Mouse (Mus musculus) MEL (cell line): ENCODE results near the gene Napsa.

Source experiments
- BHLHE40 ChIP-seq: IDR thresholded peaks from 2 replicates; pipeline ENCODE4 v1.6.1; 2012; ENCODE audit warnings: low read depth, mild to moderate bottlenecking, inconsistent platforms, low read length, improper control_type of control experiment, borderline replicate concordance
- CTCF ChIP-seq, 3 experiments: IDR thresholded peaks in 2 of 3; conservative IDR thresholded peaks in 1 of 3; 2 replicates each; pipeline ENCODE4 v1.5.1; 2011 to 2012; ENCODE audit warnings: low read length in 3 of 3, low read depth in 2 of 3, mild to moderate bottlenecking in 2 of 3, improper control_type of control experiment in 1 of 3, inconsistent platforms in 1 of 3, mixed read lengths in 1 of 3, moderate library complexity in 1 of 3; ENCODE audit not compliant: control insufficient read depth in 1 of 3, insufficient read depth in 1 of 3, poor library complexity in 1 of 3, severe bottlenecking in 1 of 3
- GABPA ChIP-seq: IDR thresholded peaks from 2 replicates; pipeline ENCODE4 v1.6.1; 2012; ENCODE audit warnings: low read depth, mild to moderate bottlenecking, inconsistent platforms, low read length, improper control_type of control experiment, moderate library complexity
- MAFK ChIP-seq: IDR thresholded peaks from 2 replicates; pipeline ENCODE4 v1.6.1; 2011; ENCODE audit warnings: low read depth, mild to moderate bottlenecking, low read length, improper control_type of control experiment, borderline replicate concordance
- POLR2A ChIP-seq, 2 experiments: IDR thresholded peaks; 2 replicates each; pipeline ENCODE4 v1.6.1; 2011 to 2012; ENCODE audit warnings: low read length in 2 of 2, mild to moderate bottlenecking in 2 of 2, control low read depth in 1 of 2, improper control_type of control experiment in 1 of 2, low read depth in 1 of 2, moderate library complexity in 1 of 2; ENCODE audit not compliant: control insufficient read depth in 1 of 2, insufficient read depth in 1 of 2, poor library complexity in 1 of 2
- SIN3A ChIP-seq: IDR thresholded peaks from 2 replicates; pipeline ENCODE4 v1.6.1; 2012; ENCODE audit warnings: low read length, improper control_type of control experiment, inconsistent platforms
- TAL1 ChIP-seq: IDR thresholded peaks from 2 replicates; pipeline ENCODE4 v1.6.1; 2012; ENCODE audit warnings: mild to moderate bottlenecking, inconsistent platforms, low read length, moderate library complexity, mixed read lengths
- ZNF384 ChIP-seq: IDR thresholded peaks from 2 replicates; pipeline ENCODE4 v1.6.1; 2012; ENCODE audit warnings: low read depth, mild to moderate bottlenecking, inconsistent platforms, low read length, improper control_type of control experiment

DNA sequence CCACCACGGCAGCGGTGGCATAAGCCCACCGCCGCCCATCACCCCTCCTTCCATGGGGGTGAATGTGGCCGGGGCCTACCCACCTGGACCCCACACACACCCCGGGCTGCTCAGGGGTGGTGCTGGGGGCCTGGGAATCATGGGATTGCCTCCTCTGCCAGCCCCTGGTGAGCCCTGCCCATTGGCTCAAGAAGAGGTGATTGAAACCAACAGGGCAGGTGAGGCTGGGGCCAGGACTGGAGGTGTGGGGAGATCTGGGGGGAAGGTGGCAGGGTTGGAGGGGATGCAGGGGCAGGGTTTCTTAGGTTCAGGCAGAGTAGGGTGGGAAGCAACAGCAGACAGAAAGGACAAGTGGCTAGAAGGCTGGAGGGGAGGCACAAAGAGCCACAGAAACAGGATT, 23.9 kb downstream of the Napsa start:
- TF ChIP-seq POLR2A (IDR thresholded peaks at IDR 0.05; ENCODE audit: control insufficient read depth in 1 of 2, insufficient read depth in 1 of 2, low read depth in 1 of 2, low read length in 2 of 2, poor library complexity in 1 of 2) (no peak), TAL1 (no peak), CTCF (IDR thresholded peaks at IDR 0.05 in 2 of 3, conservative IDR thresholded peaks at IDR 0.05 in 1 of 3; ENCODE audit: control insufficient read depth in 1 of 3, insufficient read depth in 1 of 3, low read depth in 2 of 3, low read length in 3 of 3, poor library complexity in 1 of 3, severe bottlenecking in 1 of 3) (no peak), ZNF384 (no peak), BHLHE40 (no peak), GABPA (no peak), SIN3A (no peak), MAFK (no peak)
